Mouse (Mus musculus) ES-E14 (cell line): Measurements from ENCODE around the gene Iffo1. TPM values are rescaled to one million over a fixed set of nuclear protein-coding genes. Genes with fewer than 3 reads are reported as not detected.
A peak's percentile ranks its signal among the peaks of the same experiment; 100 is the strongest.

Source experiments
- DNase-seq: peaks from one replicate; pipeline ENCODE4 v3.0.0-alpha.2; 2013; ENCODE audit warnings: low read depth, low spot score
- H3K27ac ChIP-seq: 2 replicates; pipeline ENCODE4 v1.5.1; 2012; ENCODE audit warnings: low read depth, mild to moderate bottlenecking, low read length, moderate library complexity, mixed read lengths; ENCODE audit not compliant: poor library complexity, insufficient read depth, severe bottlenecking
- H3K36me3 ChIP-seq: 2 replicates; pipeline ENCODE4 v1.6.1; 2012; ENCODE audit warnings: mild to moderate bottlenecking, low read length, moderate library complexity, mixed read lengths; ENCODE audit not compliant: control insufficient read depth, poor library complexity, insufficient read depth, severe bottlenecking
- H3K4me1 ChIP-seq, 2 experiments: fragments of 150-350 bp in 1 of 2; sonication (generic) in 1 of 2; 2 replicates each; pipeline ENCODE4 v1.6.1; 2012; ENCODE audit warnings: low read length in 2 of 2, mild to moderate bottlenecking in 1 of 2, mixed read lengths in 1 of 2; ENCODE audit not compliant: control insufficient read depth in 2 of 2, insufficient read depth in 2 of 2, poor library complexity in 1 of 2
- H3K4me3 ChIP-seq, 2 experiments: fragments of 150-350 bp in 1 of 2; sonication (generic) in 1 of 2; 2 replicates each; pipeline ENCODE4 v1.5.1; 2012; ENCODE audit warnings: low read length in 2 of 2, low read depth in 1 of 2, mild to moderate bottlenecking in 1 of 2, mixed read lengths in 1 of 2; ENCODE audit not compliant: insufficient read depth in 1 of 2, poor library complexity in 1 of 2, severe bottlenecking in 1 of 2
- H3K9ac ChIP-seq: 2 replicates; pipeline ENCODE4 v1.6.1; 2012; ENCODE audit warnings: low read depth, mild to moderate bottlenecking, low read length, mixed read lengths; ENCODE audit not compliant: poor library complexity, insufficient read depth, severe bottlenecking
- H3K9me3 ChIP-seq: fragments of 150-350 bp; sonication (generic); 2 replicates; pipeline ENCODE4 v1.6.1; 2012; ENCODE audit warnings: low read depth, mild to moderate bottlenecking, low read length; ENCODE audit not compliant: control insufficient read depth, insufficient read depth
- CHD2 ChIP-seq: IDR thresholded peaks from 2 replicates; pipeline ENCODE4 v1.6.1; 2014; ENCODE audit warnings: mild to moderate bottlenecking, low read depth, low read length, inconsistent platforms
- HCFC1 ChIP-seq: IDR thresholded peaks from 2 replicates; pipeline ENCODE4 v1.6.1; 2012; ENCODE audit warnings: low read length, inconsistent platforms, borderline replicate concordance; ENCODE audit not compliant: insufficient read depth
- MAFK ChIP-seq: IDR thresholded peaks from 2 replicates; pipeline ENCODE4 v1.6.1; 2014; ENCODE audit warnings: mild to moderate bottlenecking, low read depth, low read length, inconsistent platforms; ENCODE audit not compliant: insufficient read depth
- ZC3H11A ChIP-seq: IDR thresholded peaks from 2 replicates; pipeline ENCODE4 v1.6.1; 2012; ENCODE audit warnings: low read depth, mild to moderate bottlenecking, inconsistent platforms, low read length, borderline replicate concordance
- ZNF384 ChIP-seq: IDR thresholded peaks from 2 replicates; pipeline ENCODE4 v1.6.1; 2012; ENCODE audit warnings: low read depth, low read length, inconsistent platforms
- in situ Hi-C, 2 experiments: fragments of 600-800 bp; cut with MboI; formaldehyde crosslinking; loops; one replicate each; pipeline ENCODE4 v1.15.1; 2025; ENCODE audit warnings: low sequenced_read_pairs in 2 of 2, inconsistent platforms in 1 of 2; ENCODE audit not compliant: unreplicated experiment in 2 of 2
- total RNA-seq: library from RNA; depleted of rRNA; stranded (reverse); fragments of 300-350 nt; gene quantifications from 2 replicates; pipeline ENCODE4 v1.2.3, GENCODE M21; 2012

Iffo1 gene
- total RNA-seq, 1 experiment, result 15.1 TPM

DNA sequence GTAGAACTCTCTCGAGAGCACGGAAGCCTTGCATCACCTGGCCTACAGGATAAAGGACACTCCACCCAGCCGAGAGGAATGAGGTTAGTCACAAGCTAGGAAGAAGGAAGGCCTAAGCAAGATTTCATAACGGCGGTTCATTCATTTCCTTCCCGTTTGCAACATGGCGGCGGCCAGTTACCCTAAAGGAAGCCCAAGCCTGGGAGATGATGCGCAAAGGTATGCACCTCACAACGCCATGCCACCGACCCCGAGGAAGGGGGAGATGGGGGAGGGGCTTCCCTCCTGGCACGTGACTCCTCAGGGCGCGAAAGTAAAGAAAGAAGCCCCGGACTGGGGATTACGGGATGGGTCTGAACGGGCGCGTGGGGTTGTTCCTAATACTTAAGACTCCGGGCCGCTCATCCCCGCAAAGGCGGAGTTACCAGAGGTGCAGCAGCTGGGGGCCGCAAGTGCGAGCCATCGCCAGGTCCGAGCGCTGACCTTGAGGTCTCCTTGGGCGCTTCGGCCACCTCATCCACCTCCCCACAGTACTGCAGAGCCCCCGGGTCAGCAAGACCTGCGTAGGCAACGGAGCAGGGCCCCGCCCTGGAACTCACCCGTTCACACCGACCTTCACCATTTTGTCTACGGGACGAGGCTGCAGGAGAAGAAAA is 19.8 kb downstream of the Iffo1 start:
- TF ChIP-seq HCFC1 (0 out of 2 replicates have a peak, but pooled peaks have one; percentile 30), ZNF384 (no peak), MAFK (no peak), CHD2 (no peak), ZC3H11A (no peak)
- H3K27ac ChIP-seq, result peak overlapping the region; percentile 97
- H3K36me3 ChIP-seq, result peaks cover 51% of the 10 kb centered on the region
- H3K4me3 ChIP-seq, result peak overlapping the region; percentile 87 to 99
- H3K9ac ChIP-seq, result peak overlapping the region; percentile 98
- H3K9me3 ChIP-seq, result no peaks in the 10 kb centered on the region
- peaks cover 0 to 16% of the 10 kb centered on the region in 2 experiments; a peak in 2 of 4 replicates for H3K4me1 ChIP-seq
- DNase-seq, result peak; percentile 77
- in situ Hi-C loops, result no loop called here

DNA sequence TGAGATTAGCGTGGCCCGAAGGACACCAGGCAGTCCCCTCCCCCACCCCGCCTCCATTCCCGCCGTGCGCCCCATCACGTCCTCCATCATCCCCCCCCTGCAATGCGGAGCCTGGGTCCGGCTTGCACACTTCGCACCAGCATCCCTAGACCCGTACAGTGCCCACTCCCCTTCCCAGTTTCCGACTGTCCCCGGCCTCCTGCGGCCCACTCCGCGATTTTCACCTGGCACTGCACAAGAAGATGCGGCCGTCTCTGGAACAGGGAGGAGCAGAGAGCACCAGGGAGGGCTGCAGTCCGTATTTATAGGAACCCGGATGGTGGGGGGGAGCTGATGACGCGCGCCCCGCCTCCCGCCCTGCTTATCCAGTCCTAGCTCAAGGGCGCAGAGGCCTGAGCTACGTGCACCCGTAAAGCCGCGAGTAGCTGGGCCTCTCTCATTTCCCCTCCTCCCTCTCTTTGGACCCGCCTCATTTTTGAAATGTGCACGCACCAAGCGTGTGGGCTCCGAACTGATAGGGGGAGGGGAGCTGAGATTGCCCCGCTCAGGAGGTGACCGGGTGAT is 20.4 kb downstream of the Iffo1 start:
- H3K27ac ChIP-seq, result peak overlapping the region; percentile 97
- TF ChIP-seq ZC3H11A (no peak), HCFC1 (peak; percentile 63; the same call in 1 of the 2 replicates), MAFK (0 out of 2 replicates have a peak, but pooled peaks have one; percentile 37)
- H3K36me3 ChIP-seq, result peaks cover 53% of the 10 kb centered on the region
- in situ Hi-C loops, result no loop called here
- no peaks in the 10 kb centered on the region for H3K9me3 ChIP-seq
- H3K9ac ChIP-seq, result peak overlapping the region; percentile 98
- peak overlapping the region; percentile 87 to 99 for H3K4me3 ChIP-seq
- peak; percentile 96 for DNase-seq
- H3K4me1 ChIP-seq, result peaks cover 2 to 18% of the 10 kb centered on the region in 2 experiments; a peak in 1 of 4 replicates

DNA sequence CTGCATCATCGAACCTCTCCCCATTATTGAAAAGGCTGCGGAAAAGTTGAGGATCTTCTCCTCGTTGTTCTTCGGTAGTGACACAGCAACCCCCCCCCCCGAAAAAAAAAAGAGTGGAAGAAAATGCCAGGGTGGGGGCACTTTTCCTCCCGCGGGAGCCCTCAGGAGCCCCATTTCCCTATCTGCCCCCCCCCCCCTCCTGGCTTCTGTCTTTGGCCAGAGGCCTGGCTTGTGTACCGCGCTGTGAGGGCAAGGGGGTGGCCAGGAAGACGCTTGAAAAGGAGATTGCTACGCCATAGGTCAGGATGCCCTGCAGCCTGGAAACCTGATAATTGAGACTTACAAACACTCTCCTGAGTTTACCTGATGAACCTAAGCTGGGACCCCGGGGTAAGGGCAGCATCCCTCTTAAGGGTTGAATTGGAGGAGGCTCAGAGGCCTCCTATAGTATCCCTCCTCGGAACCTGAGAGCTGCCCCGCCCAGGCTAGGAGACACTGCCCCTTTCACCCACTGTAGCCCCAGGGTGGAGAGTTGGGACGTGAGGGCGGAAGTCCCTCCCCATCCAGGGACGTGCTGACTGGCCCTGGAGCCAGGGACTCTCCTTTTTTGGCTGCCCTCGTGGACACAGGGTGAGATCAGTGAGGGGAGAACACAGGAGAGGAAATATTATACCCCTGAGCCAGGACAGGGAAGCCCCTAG is 21.2 kb downstream of the Iffo1 start, which contains the start of gene Gapdh:
Gene Gapdh, minus strand, starts transcription at position 417 of the 701 bp plus-strand sequence.
- TF ChIP-seq CHD2, result no peak
- TF ChIP-seq MAFK, result peak; percentile 51; the same call in 1 of the 2 replicates
- peak within 1 kb of the TSS; percentile 98 for H3K9ac ChIP-seq
- H3K27ac ChIP-seq, result peak within 1 kb of the TSS; percentile 97
- in situ Hi-C loops, result no loop called here
- H3K4me3 ChIP-seq, result peak within 1 kb of the TSS; percentile 87 to 99
- DNase-seq, result no peak
- no peaks in the 10 kb centered on the region for H3K9me3 ChIP-seq
- H3K36me3 ChIP-seq, result peaks cover 61% of the 10 kb centered on the region
- H3K4me1 ChIP-seq, result peaks cover 2 to 15% of the 10 kb centered on the region in 2 experiments; a peak in 1 of 4 replicates

DNA sequence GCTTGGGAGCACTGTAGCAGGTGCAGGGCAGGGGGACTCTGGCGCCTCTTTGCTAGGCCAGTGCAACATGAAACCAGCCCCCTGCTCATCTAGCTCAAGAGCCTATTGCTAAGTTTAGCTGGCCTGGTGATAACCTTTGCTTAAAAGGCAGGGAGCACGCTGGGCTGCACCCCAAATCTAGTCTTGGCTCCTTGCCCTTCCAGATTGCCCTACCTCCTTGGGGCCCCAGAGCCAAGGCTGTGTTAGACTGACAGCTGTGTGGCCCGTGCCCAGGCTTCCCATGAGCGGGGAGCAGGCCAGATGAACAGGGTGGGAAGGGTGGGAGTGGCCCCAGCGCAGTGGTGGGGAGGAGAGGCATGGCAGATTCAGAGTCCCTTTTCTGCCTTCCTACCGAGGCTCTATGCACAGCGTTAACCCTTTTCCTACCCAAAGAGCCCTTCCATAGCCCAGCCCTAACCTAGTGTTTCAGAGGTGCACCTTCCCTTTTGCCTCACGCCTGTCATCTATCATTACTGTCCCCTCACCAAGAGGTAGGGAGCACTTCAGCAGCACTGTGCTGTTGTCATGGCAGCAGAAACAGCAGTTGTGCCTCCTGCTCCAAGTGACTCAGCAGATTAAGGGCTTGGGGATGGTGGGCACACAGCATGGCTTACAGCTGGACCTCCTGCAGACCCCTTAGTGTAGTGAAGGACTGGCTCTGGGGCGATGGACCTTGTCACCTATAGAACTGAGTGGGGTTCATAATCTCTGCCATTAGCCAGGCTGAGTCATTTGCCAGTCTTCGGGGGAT is 22.0 kb downstream of the Iffo1 start:
- no peak for DNase-seq
- Histone ChIP-seq H3K9me3 (no peaks in the 10 kb centered on the region), H3K4me1 (peaks cover 7 to 19% of the 10 kb centered on the region in 2 experiments; a peak in 2 of 4 replicates), H3K27ac (peak overlapping the region; percentile 78), H3K4me3 (peak overlapping the region; percentile 87 to 99), H3K36me3 (peaks cover 70% of the 10 kb centered on the region), H3K9ac (peak overlapping the region; percentile 92)
- TF ChIP-seq MAFK (peak; percentile 91), ZNF384 (no peak), HCFC1 (no peak), ZC3H11A (no peak)
- in situ Hi-C loops, result no loop called here
